Mouse (Mus musculus) forebrain, embryonic 11.5 days (tissue): ENCODE data around the gene Lgr4. TPM values are rescaled to one million over a fixed set of nuclear protein-coding genes. Genes with fewer than 3 reads are reported as not detected.

Source experiments
- ATAC-seq: fragments of 200-750 bp; cut with Nextera tagmentation; replicated peaks from 2 replicates; pipeline ENCODE4 v1.8.0; 2017; ENCODE audit warnings: moderate TSS enrichment; ENCODE audit not compliant: low FRiP score
- DNase-seq: peaks from one replicate; pipeline ENCODE4 v3.0.0-alpha.2; 2017; ENCODE audit warnings: low spot score
- H3K27ac ChIP-seq: fragments of 300-500 bp; sonication (generic); 2 replicates; pipeline ENCODE4 v1.5.1; 2014; ENCODE audit warnings: low read depth, low read length
- H3K27me3 ChIP-seq: fragments of 300-500 bp; sonication (generic); 2 replicates; pipeline ENCODE4 v1.6.1; 2014; ENCODE audit warnings: mild to moderate bottlenecking, low read length, mixed read lengths; ENCODE audit not compliant: control insufficient read depth, insufficient read depth
- H3K36me3 ChIP-seq: fragments of 300-500 bp; sonication (generic); 2 replicates; pipeline ENCODE4 v1.6.1; 2014; ENCODE audit warnings: mild to moderate bottlenecking, low read length, moderate library complexity, mixed read lengths; ENCODE audit not compliant: control insufficient read depth, insufficient read depth
- H3K4me1 ChIP-seq: fragments of 300-500 bp; sonication (generic); replicated peaks from 2 replicates; pipeline ENCODE4 v1.6.1; 2014; ENCODE audit warnings: low read length, mixed read lengths; ENCODE audit not compliant: control insufficient read depth, insufficient read depth
- H3K4me2 ChIP-seq: fragments of 300-500 bp; sonication (generic); 2 replicates; pipeline ENCODE4 v1.6.1; 2014; ENCODE audit warnings: low read depth, mild to moderate bottlenecking, low read length, moderate library complexity, mixed read lengths; ENCODE audit not compliant: severe bottlenecking
- H3K4me3 ChIP-seq: fragments of 300-500 bp; sonication (generic); 2 replicates; pipeline ENCODE4 v1.5.1; 2014; ENCODE audit warnings: low read depth, low read length
- H3K9ac ChIP-seq: fragments of 300-500 bp; sonication (generic); 2 replicates; pipeline ENCODE4 v1.6.1; 2014; ENCODE audit warnings: low read length
- H3K9me3 ChIP-seq: fragments of 300-500 bp; sonication (generic); 2 replicates; pipeline ENCODE4 v1.6.1; 2016; ENCODE audit warnings: low read length, mixed read lengths; ENCODE audit not compliant: control insufficient read depth
- WGBS: fragments of 180-500 bp; shearing (Covaris S2); extraction: QIAGEN DNeasy Blood & Tissue Kit; methylation state at CpG from one replicate; pipeline ENCODE4 v1.1.7; 2014; 5-methylcytosine and 5-hydroxymethylcytosine counted together
- polyA plus RNA-seq: library from polyadenylated mRNA; unstranded; fragments of >200 nt; fragmentation: Nextera tagmentation; extraction: Ambion mirVana; gene quantifications from 2 replicates; pipeline ENCODE4 v1.2.1, GENCODE M21; 2014

Gene Lgr4
- polyA plus RNA-seq, 1 experiment from 2014 or later: 8.6 TPM

GRCm38 (mm10) chr2:109969926-109970532 is 52.6 kb downstream of the Lgr4 start:
- DNase-seq (no peak), ATAC-seq (no peak)
- Histone ChIP-seq H3K9me3 (no peaks in the 10 kb centered on the region), H3K27ac (no peak overlapping the region), H3K4me1 (no peaks in the 10 kb centered on the region), H3K4me2 (no peak overlapping the region), H3K36me3 (no peaks in the 10 kb centered on the region), H3K27me3 (no peaks in the 10 kb centered on the region; the same call in 1 of the 2 replicates), H3K9ac (no peak overlapping the region), H3K4me3 (no peak overlapping the region)
- 79% methylated on average over 10 of the region's 10 CpGs for WGBS

GRCm38 (mm10) chr2:109970744-109971410 is 53.4 kb downstream of the Lgr4 start:
- H3K4me3 ChIP-seq: no peak overlapping the region
- H3K27me3 ChIP-seq: no peaks in the 10 kb centered on the region; the same call in 1 of the 2 replicates
- DNase-seq (no peak), ATAC-seq (no peak)
- 70% methylated on average over 8 of the region's 8 CpGs for WGBS
- H3K4me2 ChIP-seq: no peak overlapping the region
- no peaks in the 10 kb centered on the region for H3K9me3 ChIP-seq
- no peaks in the 10 kb centered on the region for H3K4me1 ChIP-seq
- H3K9ac ChIP-seq: no peak overlapping the region
- no peak overlapping the region for H3K27ac ChIP-seq
- H3K36me3 ChIP-seq: no peaks in the 10 kb centered on the region

DNA sequence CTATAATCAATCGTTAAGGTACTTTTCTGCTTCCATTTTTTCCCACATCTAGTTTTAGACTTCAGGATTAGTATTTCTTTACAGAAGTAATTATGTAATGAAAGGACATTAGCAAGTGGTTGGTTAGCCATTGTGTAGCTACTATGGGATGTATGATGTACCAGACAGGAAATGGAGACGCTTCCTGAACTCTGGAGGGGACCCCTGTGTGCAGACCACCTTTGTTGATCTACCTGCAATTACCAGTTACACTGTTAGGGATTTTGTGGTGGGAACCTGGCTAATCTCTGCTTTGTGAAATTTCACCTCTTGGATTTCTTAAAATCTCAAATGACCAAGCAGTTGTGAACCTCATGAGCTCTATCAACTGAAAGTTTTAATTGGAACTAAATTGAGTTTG is 54.9 kb downstream of the Lgr4 start:
- H3K4me1 ChIP-seq: no peaks in the 10 kb centered on the region
- no peak for DNase-seq
- 71% methylated on average over 2 of the region's 2 CpGs for WGBS

DNA sequence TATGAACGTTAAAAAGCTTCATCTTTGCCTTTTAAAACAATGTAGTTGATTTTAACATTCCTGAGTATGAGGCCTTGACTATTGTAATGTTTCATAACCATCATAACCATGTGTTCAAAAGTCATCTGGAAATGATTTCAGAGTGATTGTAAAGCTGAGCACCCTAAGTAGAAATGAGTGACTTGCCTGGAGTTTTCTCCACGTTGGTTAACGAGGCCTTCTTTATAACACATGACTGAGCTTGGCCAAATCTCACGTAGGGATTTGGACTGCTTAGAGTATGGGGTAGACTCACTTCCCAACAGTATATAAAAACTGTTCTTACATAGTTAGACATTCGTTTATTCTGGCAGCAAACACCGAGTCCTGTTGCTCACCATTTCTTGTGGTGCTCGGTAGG is 55.5 kb downstream of the Lgr4 start:
- Histone ChIP-seq H3K27ac (no peak overlapping the region), H3K9ac (no peak overlapping the region), H3K9me3 (no peaks in the 10 kb centered on the region), H3K27me3 (no peaks in the 10 kb centered on the region), H3K36me3 (no peaks in the 10 kb centered on the region), H3K4me3 (no peak overlapping the region), H3K4me1 (no peaks in the 10 kb centered on the region), H3K4me2 (no peak overlapping the region)
- WGBS: 64% methylated on average over 7 of the region's 7 CpGs
- DNase-seq (no peak), ATAC-seq (no peak)

More for the DNA sequence above, 54.9 kb downstream of the Lgr4 start:
- Histone ChIP-seq H3K9me3 (no peaks in the 10 kb centered on the region), H3K36me3 (no peaks in the 10 kb centered on the region), H3K27ac (no peak overlapping the region), H3K4me2 (no peak overlapping the region), H3K27me3 (no peaks in the 10 kb centered on the region; the same call in 1 of the 2 replicates), H3K9ac (no peak overlapping the region), H3K4me3 (no peak overlapping the region)
- no peak for ATAC-seq

DNA sequence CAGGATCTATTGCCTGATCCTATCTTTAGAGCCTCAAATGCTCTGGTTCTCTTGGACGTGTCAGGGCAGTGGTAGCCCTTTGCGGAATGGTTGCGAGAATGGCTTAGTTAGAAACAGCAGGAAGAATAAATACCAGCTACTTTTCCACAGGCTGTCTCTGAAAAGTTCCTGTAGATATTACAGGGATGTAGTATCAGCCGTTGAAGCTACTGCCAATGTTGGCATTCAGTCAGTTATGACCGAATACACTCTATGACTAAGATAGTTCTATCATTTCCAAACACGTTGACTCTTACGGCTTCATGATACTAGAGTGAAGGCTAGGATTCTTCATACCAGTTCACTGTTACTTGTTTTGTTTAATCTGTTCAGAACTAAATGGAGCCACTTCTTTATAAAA is 57.4 kb downstream of the Lgr4 start:
- no peak for ATAC-seq
- 94% methylated on average over 7 of the region's 7 CpGs for WGBS
- Histone ChIP-seq H3K4me2 (no peak overlapping the region), H3K27me3 (no peaks in the 10 kb centered on the region), H3K9me3 (no peaks in the 10 kb centered on the region), H3K4me1 (no peaks in the 10 kb centered on the region), H3K9ac (no peak overlapping the region), H3K4me3 (no peak overlapping the region), H3K36me3 (no peaks in the 10 kb centered on the region), H3K27ac (no peak overlapping the region)
- DNase-seq: no peak

GRCm38 (mm10) chr2:109976181-109976580 is 58.7 kb downstream of the Lgr4 start:
- no peak for ATAC-seq
- peaks cover 3% of the 10 kb centered on the region; the same call in 1 of the 2 replicates for H3K27me3 ChIP-seq
- no peak overlapping the region for H3K4me2 ChIP-seq
- no peaks in the 10 kb centered on the region for H3K36me3 ChIP-seq
- H3K4me3 ChIP-seq: no peak overlapping the region
- no peaks in the 10 kb centered on the region for H3K4me1 ChIP-seq
- DNase-seq: no peak
- H3K9me3 ChIP-seq: no peaks in the 10 kb centered on the region
- WGBS: 94% methylated on average over 2 of the region's 2 CpGs
- no peak overlapping the region for H3K9ac ChIP-seq
- H3K27ac ChIP-seq: no peak overlapping the region

GRCm38 (mm10) chr2:109977322-109977721 is 59.9 kb downstream of the Lgr4 start:
- no peaks in the 10 kb centered on the region for H3K36me3 ChIP-seq
- no peaks in the 10 kb centered on the region for H3K9me3 ChIP-seq
- H3K27me3 ChIP-seq: peaks cover 3% of the 10 kb centered on the region; the same call in 1 of the 2 replicates
- ATAC-seq (no peak), DNase-seq (no peak)
- H3K27ac ChIP-seq: no peak overlapping the region
- no peak overlapping the region for H3K4me3 ChIP-seq
- H3K4me1 ChIP-seq: no peaks in the 10 kb centered on the region
- H3K4me2 ChIP-seq: no peak overlapping the region
- 86% methylated on average over 6 of the region's 6 CpGs for WGBS
- no peak overlapping the region for H3K9ac ChIP-seq

DNA sequence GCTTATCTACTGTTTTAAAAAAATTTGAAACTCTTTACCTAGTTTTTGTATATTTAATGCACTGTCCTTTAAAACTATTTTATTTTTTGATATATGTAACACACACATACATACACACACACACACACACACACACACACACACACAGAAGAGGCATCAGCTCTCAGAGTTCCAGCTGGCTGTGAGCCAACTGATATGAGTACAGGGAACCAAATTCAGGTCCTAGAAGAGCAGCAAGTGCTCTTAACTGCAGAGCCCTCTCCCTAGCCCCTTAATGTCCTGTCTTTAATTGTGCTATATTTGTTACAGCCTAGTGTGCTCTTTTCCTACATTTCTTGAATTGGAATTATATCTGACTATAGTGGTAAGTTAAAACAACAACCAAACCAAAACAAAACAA is 61.8 kb downstream of the Lgr4 start:
- Histone ChIP-seq H3K27ac (no peak overlapping the region), H3K36me3 (no peaks in the 10 kb centered on the region), H3K4me2 (no peak overlapping the region), H3K9ac (no peak overlapping the region), H3K4me3 (no peak overlapping the region), H3K9me3 (no peaks in the 10 kb centered on the region), H3K27me3 (peaks cover 11% of the 10 kb centered on the region; the same call in 1 of the 2 replicates), H3K4me1 (no peaks in the 10 kb centered on the region)
- no peak for ATAC-seq
- DNase-seq: no peak

DNA sequence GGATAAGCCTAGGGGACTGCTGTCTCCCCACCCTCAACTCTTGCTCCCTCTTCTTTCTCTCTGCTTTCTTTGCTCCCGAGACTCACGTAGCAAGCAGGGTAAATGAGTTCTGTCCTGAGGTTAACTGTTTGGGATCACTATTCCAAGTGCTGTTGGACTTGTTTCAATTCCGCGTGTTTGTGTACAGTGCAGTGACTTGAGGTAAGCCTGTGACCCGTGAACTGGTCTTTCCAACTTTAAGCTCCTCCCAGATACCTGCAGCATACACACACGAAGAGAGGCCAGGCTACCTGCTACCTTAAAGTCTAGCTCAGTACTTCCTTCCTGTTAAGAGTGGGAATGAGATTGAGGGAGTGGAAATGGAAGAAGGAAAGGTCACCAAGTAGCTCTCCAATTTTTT is 66.0 kb downstream of the Lgr4 start:
- no peak overlapping the region for H3K4me2 ChIP-seq
- no peaks in the 10 kb centered on the region for H3K36me3 ChIP-seq
- H3K27ac ChIP-seq: no peak overlapping the region
- DNase-seq (no peak), ATAC-seq (no peak)
- 94% methylated on average over 6 of the region's 6 CpGs for WGBS
- no peaks in the 10 kb centered on the region; the same call in 1 of the 2 replicates for H3K4me1 ChIP-seq
- H3K9ac ChIP-seq: no peak overlapping the region
- H3K4me3 ChIP-seq: no peak overlapping the region
- peaks cover 36% of the 10 kb centered on the region for H3K27me3 ChIP-seq
- H3K9me3 ChIP-seq: no peaks in the 10 kb centered on the region
